15 mouse cellular contexts compared by ENCODE assay signal in genomic region chr6:29099536-29100170, GRCm38 (mm10). TPM values are rescaled to one million over a fixed set of nuclear protein-coding genes. Genes with fewer than 3 reads are reported as not detected.
DNase-seq lines count a peak whose midpoint lies in the region; TF ChIP-seq lines count a peak whose summit lies in the region.
"Had no signal": no experiment of that assay in that cellular context is flagged by ENCODE, and none has a peak within 500 bp of the region (broad histone marks: within the 10 kb centered on the region; RNA-seq: fewer than 3 reads in every experiment).

No protein-coding gene starts in this region.

- intact Hi-C loops in left cerebral cortex, postnatal 14 days (cut with DNase I), result no loop called here
- intact Hi-C loops in gastrocnemius, postnatal 14 days (cut with DNase I; ENCODE audit: low total_unique reads), result no loop called here

- no peak overlapping the region for H3K4me3 ChIP-seq in layer of hippocampus, adult 2 months
- H3K4me3 ChIP-seq: limb, embryonic 15.5 days; neural tube, embryonic 13.5 days; stomach, embryonic 15.5 days had no signal

- no peak for DNase-seq in layer of hippocampus, adult 2 months (ENCODE audit: low spot score in 2 of 2)
- no peak for DNase-seq in layer of hippocampus, adult 9-10 months (ENCODE audit: low spot score)
- DNase-seq in 416B (ENCODE audit: low read depth), result peak; percentile 61
- peak; percentile 77 for DNase-seq in brain, adult 2 months (ENCODE audit: low read depth, low spot score)
- peak; percentile 58 to 78 for DNase-seq in left cerebral cortex, postnatal 14 days (ENCODE audit: low spot score in 2 of 2)
- no peak for DNase-seq in thymus, adult 18-20 months
- no peak for DNase-seq in gastrocnemius, postnatal 14 days
- DNase-seq: cerebellum, postnatal 25 days; lung, postnatal 14 days; thymus, postnatal 4 days had no signal

- no peak for TF ChIP-seq CTCF in layer of hippocampus, adult 2 months (conservative IDR thresholded peaks at IDR 0.05)

- peak overlapping the region; percentile 84 for H3K27ac ChIP-seq in layer of hippocampus, adult 2 months
- H3K27ac ChIP-seq: limb, embryonic 15.5 days; neural tube, embryonic 13.5 days; stomach, embryonic 15.5 days had no signal

RNA-seq across cellular contexts. Expression of gene Lep, which starts 39.6 kb away (rescaled TPM):
- not detected for total RNA-seq in layer of hippocampus, adult 2 months (2021)
- total RNA-seq in left cerebral cortex, postnatal 14 days (2021), result not detected
- total RNA-seq in gastrocnemius, postnatal 14 days (2021), result under 1 TPM; 0.16 to 0.51 TPM
- total RNA-seq: hematopoietic stem cell, adult 5-6 weeks; layer of hippocampus, adult 18-20 months had no signal

Comparison
In these comparisons a context has a peak if more than half of its experiments do, and no peak if none do; other contexts are left out.
1. DNase-seq: peak in 416B (single experiment), brain, adult 2 months (single experiment) and left cerebral cortex, postnatal 14 days (2 of 2); none in layer of hippocampus, adult 2 months (0 of 2), layer of hippocampus, adult 9-10 months (single experiment), thymus, adult 18-20 months (0 of 2) and gastrocnemius, postnatal 14 days (single experiment).